Comparison of ENCODE assay signal across 8 mouse cellular contexts in genomic region chr9:20897736-20898510, GRCm38 (mm10). TPM values are rescaled to one million over a fixed set of nuclear protein-coding genes. Genes with fewer than 3 reads are reported as not detected.
DNase-seq lines count a peak whose midpoint lies in the region; ATAC-seq and TF ChIP-seq lines count a peak whose summit lies in the region.

No protein-coding gene starts in this region.

- H3K4me2 ChIP-seq in kidney, postnatal 0 days (ENCODE audit: low read length): peak overlapping the region; percentile 74
- peak overlapping the region; percentile 65 for H3K4me2 ChIP-seq in midbrain, postnatal 0 days (ENCODE audit: low read depth, low read length, poor library complexity, severe bottlenecking)

- H3K4me1 ChIP-seq in kidney, postnatal 0 days (replicated peaks; ENCODE audit: insufficient read depth, low read length): peaks cover 8% of the 10 kb centered on the region
- H3K4me1 ChIP-seq in cortical plate, adult 2 months (ENCODE audit: control insufficient read depth, insufficient read depth, low read length): peaks cover 7% of the 10 kb centered on the region; the same call in 1 of the 2 replicates
- H3K4me1 ChIP-seq in midbrain, postnatal 0 days (ENCODE audit: insufficient read depth, low read length): peaks cover 4% of the 10 kb centered on the region

- TF ChIP-seq POLR2A in cortical plate, adult 2 months (IDR thresholded peaks at IDR 0.05; ENCODE audit: extremely low read depth, insufficient read depth, low read length): no peak

- DNase-seq in kidney, postnatal 0 days (ENCODE audit: low spot score): no peak
- DNase-seq in kidney, postnatal 10 days: no peak
- DNase-seq in induced T-regulatory cell, adult 2 months (ENCODE audit: low read depth): peak; percentile 34
- no peak for DNase-seq in midbrain, postnatal 0 days (ENCODE audit: low spot score)
- DNase-seq in embryo, embryonic 11 days: no peak
- DNase-seq in layer of hippocampus, postnatal 36 days: no peak
- DNase-seq in frontal cortex, postnatal 36 days (ENCODE audit: low spot score in 2 of 2): no peak

- peak overlapping the region; percentile 68 for H3K27ac ChIP-seq in kidney, postnatal 0 days
- no peak overlapping the region for H3K27ac ChIP-seq in cortical plate, adult 2 months (ENCODE audit: insufficient read depth, low read length)
- peak overlapping the region; percentile 34; the same call in 1 of the 2 replicates for H3K27ac ChIP-seq in midbrain, postnatal 0 days (ENCODE audit: low read depth, low read length)

- peaks cover 35% of the 10 kb centered on the region for H3K36me3 ChIP-seq in kidney, postnatal 0 days (ENCODE audit: insufficient read depth, low read length)
- H3K36me3 ChIP-seq in midbrain, postnatal 0 days (ENCODE audit: insufficient read depth, low read length): peaks cover 28% of the 10 kb centered on the region

- H3K9me3 ChIP-seq in kidney, postnatal 0 days (replicated peaks; ENCODE audit: low read length): no peaks in the 10 kb centered on the region
- no peaks in the 10 kb centered on the region for H3K9me3 ChIP-seq in midbrain, postnatal 0 days (ENCODE audit: low read length)

- peak overlapping the region; percentile 94 for H3K9ac ChIP-seq in kidney, postnatal 0 days (ENCODE audit: low read depth, low read length)
- peak overlapping the region; percentile 91 for H3K9ac ChIP-seq in midbrain, postnatal 0 days (replicated peaks; ENCODE audit: low read length, poor library complexity, severe bottlenecking)

- no peak for TF ChIP-seq CTCF in kidney, postnatal 0 days (IDR thresholded peaks at IDR 0.05; ENCODE audit: low read depth)
- no peak for TF ChIP-seq CTCF in cortical plate, adult 2 months (IDR thresholded peaks at IDR 0.05; ENCODE audit: extremely low read depth, insufficient read depth, low read length)
- no peak for TF ChIP-seq CTCF in midbrain, postnatal 0 days (IDR thresholded peaks at IDR 0.05)

- WGBS in kidney, postnatal 0 days: 5% methylated on average over 25 of the region's 39 CpGs
- WGBS in midbrain, postnatal 0 days: 7% methylated on average over 23 of the region's 39 CpGs

- no peaks in the 10 kb centered on the region for H3K27me3 ChIP-seq in kidney, postnatal 0 days (ENCODE audit: insufficient read depth, low read length)
- H3K27me3 ChIP-seq in midbrain, postnatal 0 days (ENCODE audit: insufficient read depth, low read length): no peaks in the 10 kb centered on the region

- H3K4me3 ChIP-seq in kidney, postnatal 0 days (replicated peaks; ENCODE audit: low read depth, low read length): peak overlapping the region; percentile 88
- H3K4me3 ChIP-seq in cortical plate, adult 2 months (ENCODE audit: insufficient read depth, low read length): peak overlapping the region; percentile 74
- H3K4me3 ChIP-seq in midbrain, postnatal 0 days (ENCODE audit: low read depth, low read length): peak overlapping the region; percentile 93

- peak; percentile 41 for ATAC-seq in kidney, postnatal 0 days (replicated peaks; ENCODE audit: low FRiP score, low read depth)
- ATAC-seq in midbrain, postnatal 0 days (ENCODE audit: low FRiP score): peak; percentile 38

RNA-seq across cellular contexts. Expression of gene Eif3g, which starts 0.5 kb away (rescaled TPM):
- 234 and 243 TPM in 2 replicates for polyA plus RNA-seq in kidney, postnatal 0 days (2015; fragmentation: Nextera tagmentation; extraction: Ambion mirVana)
- 114 and 115 TPM in 2 replicates for polyA plus RNA-seq in cortical plate, adult 2 months (2012; rRNA removed)
- total RNA-seq in midbrain, postnatal 0 days (2014; rRNA removed): 95.7 and 102 TPM in 2 replicates
- 227 and 232 TPM in 2 replicates for polyA plus RNA-seq in midbrain, postnatal 0 days (2015; fragmentation: Nextera tagmentation; extraction: Ambion mirVana)
- 100 to 1,000 TPM; 120 to 127 TPM for total RNA-seq in layer of hippocampus, postnatal 36 days (2021)

RNA-seq across cellular contexts. Expression of gene Ppan, which starts 9.9 kb away (rescaled TPM):
- polyA plus RNA-seq in kidney, postnatal 0 days (2015; fragmentation: Nextera tagmentation; extraction: Ambion mirVana): 56.3 and 57.9 TPM in 2 replicates
- polyA plus RNA-seq in cortical plate, adult 2 months (2012; rRNA removed): 41.7 and 43.4 TPM in 2 replicates
- 42.0 and 52.6 TPM in 2 replicates for total RNA-seq in midbrain, postnatal 0 days (2014; rRNA removed)
- 37.9 and 39.9 TPM in 2 replicates for polyA plus RNA-seq in midbrain, postnatal 0 days (2015; fragmentation: Nextera tagmentation; extraction: Ambion mirVana)
- total RNA-seq in layer of hippocampus, postnatal 36 days (2021): 10 to 100 TPM; 19.8 to 24.9 TPM

RNA-seq across cellular contexts. Expression of gene Angptl6, which starts 18.4 kb away (rescaled TPM):
- polyA plus RNA-seq in kidney, postnatal 0 days (2015; fragmentation: Nextera tagmentation; extraction: Ambion mirVana): 2.5 and 2.6 TPM in 2 replicates
- 12.6 and 14.5 TPM in 2 replicates for polyA plus RNA-seq in cortical plate, adult 2 months (2012; rRNA removed)
- total RNA-seq in midbrain, postnatal 0 days (2014; rRNA removed): 10.0 and 12.4 TPM in 2 replicates
- polyA plus RNA-seq in midbrain, postnatal 0 days (2015; fragmentation: Nextera tagmentation; extraction: Ambion mirVana): 13.4 and 17.0 TPM in 2 replicates
- total RNA-seq in layer of hippocampus, postnatal 36 days (2021): 1 to 10 TPM; 9.8 to 9.9 TPM

RNA-seq across cellular contexts. Expression of gene A230050P20Rik, which starts 29.5 kb away (rescaled TPM):
- polyA plus RNA-seq in kidney, postnatal 0 days (2015; fragmentation: Nextera tagmentation; extraction: Ambion mirVana): 7.6 and 11.5 TPM in 2 replicates
- polyA plus RNA-seq in cortical plate, adult 2 months (2012; rRNA removed): 237 and 256 TPM in 2 replicates
- total RNA-seq in midbrain, postnatal 0 days (2014; rRNA removed): 21.5 and 30.6 TPM in 2 replicates
- polyA plus RNA-seq in midbrain, postnatal 0 days (2015; fragmentation: Nextera tagmentation; extraction: Ambion mirVana): 24.7 and 28.5 TPM in 2 replicates
- total RNA-seq in layer of hippocampus, postnatal 36 days (2021): 10 to 100 TPM; 68.4 to 69.6 TPM
